Mouse (Mus musculus): ENCODE data around the gene Enho.

The Enho gene

GRCm38 (mm10) chr4:41664533-41664932, 24.4 kb upstream of the Enho start:
- in situ Hi-C loops (cut with MboI; ENCODE audit: low sequenced_read_pairs), result no loop called here

GRCm38 (mm10) chr4:41663614-41664013, 23.5 kb upstream of the Enho start:
- in situ Hi-C loops (cut with MboI; ENCODE audit: low sequenced_read_pairs), result no loop called here

DNA sequence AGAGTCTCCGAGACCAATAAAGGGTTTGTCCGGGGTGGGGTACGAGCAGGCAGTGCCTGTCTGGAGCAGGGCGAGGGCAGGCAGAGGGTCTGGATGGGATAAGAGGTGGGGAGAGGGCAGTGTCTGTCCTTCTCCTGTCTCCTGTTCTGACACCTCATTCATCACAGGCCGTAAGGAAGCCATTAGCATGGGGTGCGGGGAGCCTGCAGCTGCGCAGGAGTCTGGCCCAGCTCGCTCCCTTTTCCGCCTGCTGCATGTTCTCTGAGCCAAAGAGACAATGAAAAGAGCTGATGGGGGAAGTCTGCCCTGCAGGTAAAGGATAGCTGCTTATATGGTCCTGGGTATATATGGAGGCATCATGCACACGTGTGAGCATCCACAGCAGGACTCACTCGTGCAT, 22.6 kb upstream of the Enho start:
- in situ Hi-C loops (cut with MboI; ENCODE audit: low sequenced_read_pairs), result no loop called here

DNA sequence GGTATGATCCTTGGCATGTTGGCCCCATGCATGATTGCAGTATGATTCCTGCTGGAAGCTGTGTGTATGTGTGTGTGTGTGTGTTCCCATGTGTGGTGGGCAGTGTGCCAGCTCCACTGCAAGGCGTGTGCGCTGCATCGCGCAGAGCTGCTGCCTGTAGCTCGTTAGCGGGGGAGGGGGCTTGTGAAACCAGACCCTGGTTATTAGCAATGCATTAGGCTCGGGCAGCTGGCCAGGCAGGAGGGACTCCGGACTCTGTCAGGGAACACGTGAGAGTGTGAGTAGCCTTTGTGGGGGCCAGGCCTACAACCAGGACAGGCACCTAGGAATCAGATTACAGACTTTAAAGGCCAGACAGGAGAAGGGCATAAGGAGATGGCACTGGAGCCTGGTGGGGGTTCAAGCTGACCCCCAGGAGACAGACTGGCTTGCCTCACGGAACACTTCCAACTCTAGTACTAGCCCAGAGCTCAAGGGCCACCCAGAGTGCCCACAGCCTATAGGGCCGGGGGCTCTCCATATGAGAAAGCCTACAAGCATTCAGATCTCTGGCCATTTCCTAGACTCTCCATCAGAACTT, 20.8 kb upstream of the Enho start:
- in situ Hi-C loops (cut with MboI; ENCODE audit: low sequenced_read_pairs), result no loop called here

GRCm38 (mm10) chr4:41659556-41659955, 19.4 kb upstream of the Enho start:
- in situ Hi-C loops (cut with MboI; ENCODE audit: low sequenced_read_pairs), result no loop called here

GRCm38 (mm10) chr4:41658566-41659384, 18.7 kb upstream of the Enho start:
- in situ Hi-C loops (cut with MboI; ENCODE audit: low sequenced_read_pairs), result no loop called here

GRCm38 (mm10) chr4:41655525-41655924, 15.4 kb upstream of the Enho start:
- in situ Hi-C loops (cut with MboI; ENCODE audit: low sequenced_read_pairs), result no loop called here

DNA sequence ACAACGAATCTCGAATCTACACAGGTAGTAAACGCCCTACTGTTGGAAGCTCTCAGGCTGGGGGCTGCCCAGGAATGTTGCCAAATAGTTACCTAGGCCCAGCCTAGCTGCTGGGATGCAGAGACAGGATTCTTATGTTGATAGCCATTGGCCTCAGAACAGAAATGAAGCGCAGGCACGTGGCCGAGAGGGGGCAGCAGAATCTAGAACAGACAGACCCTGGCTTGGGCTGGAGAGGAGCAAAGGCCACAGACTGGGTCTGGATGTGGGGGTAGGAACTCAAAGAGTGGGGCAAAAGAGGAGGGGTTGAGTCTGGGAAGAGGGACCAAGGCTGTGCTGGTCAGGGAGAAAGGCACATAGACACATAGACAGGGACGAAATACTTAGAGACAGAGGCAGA, 14.1 kb upstream of the Enho start:
- in situ Hi-C loops (cut with MboI; ENCODE audit: low sequenced_read_pairs), result no loop called here

GRCm38 (mm10) chr4:41653730-41654129, 13.6 kb upstream of the Enho start:
- in situ Hi-C loops (cut with MboI; ENCODE audit: low sequenced_read_pairs), result no loop called here

DNA sequence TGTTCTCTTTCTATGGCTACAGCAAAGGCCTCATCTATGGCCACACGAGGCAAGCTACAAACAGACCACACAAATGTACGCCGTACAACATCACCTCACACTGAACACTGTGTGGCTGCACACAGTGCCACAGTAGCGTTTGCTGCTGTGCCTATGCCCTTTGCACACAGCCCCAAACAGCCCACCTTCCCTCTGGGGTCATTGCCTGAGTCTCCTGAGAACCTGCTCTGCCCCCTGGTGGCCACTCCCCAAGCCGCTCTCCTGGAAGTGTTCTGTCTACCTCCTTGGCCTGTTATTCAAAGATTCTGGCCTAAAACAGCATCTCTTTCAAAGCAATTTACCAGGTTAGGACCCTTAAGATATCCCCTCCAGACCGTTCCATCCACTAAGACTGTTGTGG, 13.2 kb upstream of the Enho start:
- in situ Hi-C loops (cut with MboI; ENCODE audit: low sequenced_read_pairs), result no loop called here

- in situ Hi-C loops (cut with MboI; ENCODE audit: low sequenced_read_pairs), result loop anchor here (5.0 kb wide), 1 partner anchor 36 kb away; no protein-coding TSS in a partner anchor
These were observed 8.5 kb upstream of the Enho start for GRCm38 (mm10) chr4:41648627-41649026.

- in situ Hi-C loops (cut with MboI; ENCODE audit: low sequenced_read_pairs), result loop anchor here (5.0 kb wide), 1 partner anchor 36 kb away; no protein-coding TSS in a partner anchor
These were observed 8.0 kb upstream of the Enho start for GRCm38 (mm10) chr4:41648157-41648556.

DNA sequence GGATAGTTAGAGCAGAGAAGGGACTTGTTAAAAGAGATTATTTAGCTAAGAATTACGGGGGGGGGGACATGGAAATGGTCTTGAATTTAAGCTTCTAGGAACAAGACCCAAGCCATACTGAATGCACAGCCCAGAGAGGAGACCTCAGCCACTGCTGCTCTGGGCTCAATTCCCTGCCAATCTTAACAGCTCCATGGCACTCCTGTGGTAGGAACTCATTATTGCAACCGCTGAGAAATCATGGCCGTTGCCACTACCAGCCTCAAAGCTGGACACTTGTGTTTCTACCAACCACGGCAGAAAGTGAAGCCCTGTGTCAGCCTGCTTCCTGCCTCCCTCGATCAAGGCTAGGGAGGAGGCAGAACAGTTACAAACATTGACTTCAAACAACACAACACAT, 5.4 kb upstream of the Enho start:
- in situ Hi-C loops (cut with MboI; ENCODE audit: low sequenced_read_pairs), result loop anchor here (5.0 kb wide), 1 partner anchor 33 kb away; no protein-coding TSS in a partner anchor

DNA sequence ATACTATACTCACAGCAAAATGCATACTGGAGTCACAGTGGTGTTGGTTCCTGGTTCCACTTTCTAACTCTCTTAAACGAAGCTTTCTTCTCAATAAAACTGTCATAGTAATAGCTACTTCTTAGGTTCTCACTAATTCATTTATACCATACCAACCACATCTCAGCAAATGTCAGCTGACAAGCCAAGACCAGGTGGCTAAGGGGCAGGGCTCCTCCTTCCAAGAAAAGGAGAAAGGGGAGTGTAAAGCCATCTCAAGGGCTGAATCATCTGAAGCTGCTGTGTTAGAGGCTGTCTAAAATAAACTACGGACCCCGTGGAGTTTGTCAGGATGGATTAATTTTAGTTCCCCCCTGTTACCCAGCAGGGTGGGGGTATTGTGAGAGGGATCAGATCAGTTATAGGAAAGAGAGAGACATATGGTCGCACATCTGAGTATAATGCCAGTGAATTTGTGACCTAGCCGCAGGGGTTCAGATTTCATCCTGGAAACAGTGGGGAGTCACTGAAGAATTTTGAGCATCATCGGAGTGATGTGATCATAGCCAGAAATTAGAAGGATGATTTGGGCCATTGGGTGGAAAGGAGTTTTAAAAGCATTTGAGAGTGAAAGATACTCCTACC, 1.2 kb upstream of the Enho start:
- in situ Hi-C loops (cut with MboI; ENCODE audit: low sequenced_read_pairs), result no loop called here

- in situ Hi-C loops (cut with MboI; ENCODE audit: low sequenced_read_pairs), result no loop called here
These were observed 796 bp downstream of the Enho start for GRCm38 (mm10) chr4:41639214-41639841.

DNA sequence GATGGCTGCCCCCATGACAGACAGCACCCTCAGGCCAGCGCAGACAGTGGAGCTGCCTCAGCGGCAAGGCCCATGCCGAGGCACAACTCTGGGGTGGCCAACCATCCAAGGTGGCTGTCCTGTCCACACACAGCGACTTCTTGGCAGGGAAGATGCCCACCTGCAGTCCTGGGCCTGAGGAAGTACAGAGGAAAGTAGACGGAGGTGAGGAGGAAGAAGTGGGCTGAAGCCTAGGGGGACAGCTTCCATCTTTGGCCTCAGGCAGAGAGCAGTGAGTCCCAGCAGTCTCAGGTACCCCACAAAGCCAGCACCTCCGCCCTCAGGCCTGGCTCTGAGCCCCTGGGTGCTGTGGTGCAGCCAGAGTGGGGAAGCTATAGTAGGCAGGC, 1.3 kb downstream of the Enho start:
- in situ Hi-C loops (cut with MboI; ENCODE audit: low sequenced_read_pairs), result no loop called here

DNA sequence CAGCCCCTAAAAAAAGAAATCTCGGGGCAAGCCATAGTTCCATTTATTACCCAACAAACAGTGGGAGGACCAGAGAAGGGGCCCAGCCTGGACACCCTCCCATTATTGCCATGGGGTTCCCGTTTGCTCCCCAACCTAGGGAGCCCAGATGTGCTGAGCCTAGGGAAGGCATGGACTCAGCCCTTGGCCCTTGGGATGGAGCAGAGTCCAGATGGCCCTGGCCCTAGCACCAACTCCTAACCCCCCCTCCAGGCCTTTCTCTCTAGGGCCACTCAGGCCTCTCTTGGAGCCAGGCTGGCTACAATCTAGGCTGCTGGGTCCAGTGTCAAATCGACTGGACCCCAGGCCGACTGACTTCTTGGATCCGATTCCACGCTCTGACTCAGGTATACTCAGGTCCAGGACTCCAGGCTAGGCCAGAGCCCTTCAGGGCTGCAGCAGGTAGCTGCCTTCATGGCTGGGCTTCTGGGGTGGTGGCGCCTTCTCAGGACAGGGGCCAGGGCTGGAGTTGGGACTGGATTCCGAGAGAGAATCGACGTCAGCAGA, 1.9 kb downstream of the Enho start:
- in situ Hi-C loops (cut with MboI; ENCODE audit: low sequenced_read_pairs), result no loop called here

- in situ Hi-C loops (cut with MboI; ENCODE audit: low sequenced_read_pairs), result no loop called here
These were observed 3.1 kb downstream of the Enho start for GRCm38 (mm10) chr4:41636882-41637635.

- in situ Hi-C loops (cut with MboI; ENCODE audit: low sequenced_read_pairs), result no loop called here
These were observed 3.8 kb downstream of the Enho start for GRCm38 (mm10) chr4:41636366-41636765.

GRCm38 (mm10) chr4:41635906-41636305, 4.2 kb downstream of the Enho start:
- in situ Hi-C loops (cut with MboI; ENCODE audit: low sequenced_read_pairs), result no loop called here

- in situ Hi-C loops (cut with MboI; ENCODE audit: low sequenced_read_pairs), result no loop called here
These were observed 4.9 kb downstream of the Enho start for GRCm38 (mm10) chr4:41635224-41635623.
